Mouse (Mus musculus) G1E-ER4 (cell line): ENCODE results near the gene Erf. TPM values are rescaled to one million over a fixed set of nuclear protein-coding genes. Genes with fewer than 3 reads are reported as not detected.

Experiments
- GATA1 ChIP-seq: IDR thresholded peaks from one replicate; pipeline ENCODE4 v1.8.0; 2012; ENCODE audit warnings: low read length, inconsistent platforms
- polyA plus RNA-seq: library from polyadenylated mRNA; stranded (reverse); fragments of >175 nt; gene quantifications from 2 replicates; pipeline ENCODE4 v1.2.3, GENCODE M21; 2012

Gene Erf
- polyA plus RNA-seq, 1 experiment: 176 TPM

GRCm38 (mm10) chr7:25251822-25252221, 1.3 kb upstream of the Erf start:
- no peak for TF ChIP-seq GATA1

- no peak for TF ChIP-seq GATA1
Measured at GRCm38 (mm10) chr7:25251071-25251791, 670 bp upstream of the Erf start.

- TF ChIP-seq GATA1: no peak
Measured at GRCm38 (mm10) chr7:25249314-25250140, 1.0 kb downstream of the Erf start.

- TF ChIP-seq GATA1: no peak
Measured at GRCm38 (mm10) chr7:25248846-25249313, 1.7 kb downstream of the Erf start.

GRCm38 (mm10) chr7:25248018-25248647, 2.4 kb downstream of the Erf start:
- TF ChIP-seq GATA1: no peak

DNA sequence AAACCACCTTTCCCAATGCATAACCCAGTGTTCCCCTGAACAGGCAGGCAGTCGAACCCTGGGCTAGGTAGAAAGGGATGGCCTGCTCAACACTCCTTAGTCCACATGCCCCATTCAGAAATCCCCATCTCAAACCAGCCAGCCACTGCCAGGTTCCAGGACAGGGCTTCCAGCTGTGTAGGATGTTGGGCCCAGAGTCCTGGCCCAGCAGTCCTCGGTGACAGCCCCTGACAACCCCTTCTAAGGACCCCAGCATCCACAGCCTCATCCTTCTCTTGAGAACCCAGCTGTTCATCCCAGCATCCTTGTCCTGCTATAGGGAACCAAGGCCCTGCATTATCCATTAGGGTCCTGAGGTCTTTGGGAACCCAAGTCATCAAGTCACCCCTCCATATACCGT, 3.1 kb downstream of the Erf start:
- TF ChIP-seq GATA1: no peak

DNA sequence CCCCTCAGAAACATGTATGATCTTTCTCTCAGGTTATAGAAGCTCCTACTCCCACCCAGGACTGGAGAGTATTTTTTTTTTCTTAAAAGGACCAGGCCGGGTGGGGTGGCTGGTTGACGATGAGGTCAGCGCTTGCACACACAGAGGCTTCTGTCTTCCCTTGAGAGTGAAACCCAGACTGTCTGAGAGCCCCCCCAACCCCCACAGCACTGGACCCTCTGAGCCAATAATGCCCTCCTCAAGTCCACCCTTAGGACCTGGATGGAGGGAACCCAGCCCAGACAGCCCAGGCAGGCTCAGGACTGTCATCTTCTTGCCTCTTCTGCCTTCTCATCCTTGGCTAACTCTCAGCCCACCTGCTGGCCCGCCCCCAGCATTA, 3.8 kb downstream of the Erf start:
- no peak for TF ChIP-seq GATA1

- no peak for TF ChIP-seq GATA1
Measured at GRCm38 (mm10) chr7:25246079-25246758, 4.3 kb downstream of the Erf start.

GRCm38 (mm10) chr7:25244562-25245369, 5.8 kb downstream of the Erf start:
- TF ChIP-seq GATA1: no peak

DNA sequence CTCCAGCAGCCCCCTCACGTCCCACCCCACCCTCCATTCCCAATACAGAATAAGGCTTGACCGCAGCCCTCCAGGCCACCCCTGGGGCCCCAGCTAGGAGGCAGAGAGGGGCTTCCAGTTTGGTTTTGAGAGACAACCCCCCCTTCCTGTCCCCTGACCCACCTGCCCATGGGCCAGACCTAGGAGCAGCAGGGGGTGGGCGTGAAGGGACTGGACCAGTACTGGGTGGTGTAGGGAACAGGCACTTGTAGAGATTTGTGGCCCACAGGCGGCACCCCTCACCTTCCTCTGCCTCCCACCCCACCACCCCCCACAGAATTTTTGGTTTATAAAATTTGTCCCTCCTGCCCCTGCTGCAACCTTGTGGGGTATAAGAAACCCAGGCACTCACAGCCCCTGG, 7.2 kb downstream of the Erf start:
- no peak for TF ChIP-seq GATA1

DNA sequence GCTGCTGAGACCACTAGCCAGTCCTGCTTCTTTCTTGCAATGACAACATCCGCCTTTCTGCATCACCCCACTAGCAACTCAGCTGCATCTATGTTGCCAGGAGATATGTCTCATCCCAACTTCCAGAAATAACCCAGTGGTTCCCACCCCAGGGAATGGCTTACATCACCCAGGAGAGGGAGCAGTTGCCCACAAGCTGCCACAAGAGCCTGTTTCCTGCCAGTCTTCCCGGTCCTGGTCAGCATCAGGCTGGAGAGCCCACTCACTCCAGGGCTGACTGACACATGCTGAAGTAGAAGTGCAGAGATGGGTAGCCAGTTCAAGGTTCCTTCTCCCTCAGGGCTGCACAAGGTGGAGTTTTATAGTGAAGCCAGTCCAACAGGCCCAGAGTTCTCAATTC, 9.5 kb downstream of the Erf start:
- no peak for TF ChIP-seq GATA1

DNA sequence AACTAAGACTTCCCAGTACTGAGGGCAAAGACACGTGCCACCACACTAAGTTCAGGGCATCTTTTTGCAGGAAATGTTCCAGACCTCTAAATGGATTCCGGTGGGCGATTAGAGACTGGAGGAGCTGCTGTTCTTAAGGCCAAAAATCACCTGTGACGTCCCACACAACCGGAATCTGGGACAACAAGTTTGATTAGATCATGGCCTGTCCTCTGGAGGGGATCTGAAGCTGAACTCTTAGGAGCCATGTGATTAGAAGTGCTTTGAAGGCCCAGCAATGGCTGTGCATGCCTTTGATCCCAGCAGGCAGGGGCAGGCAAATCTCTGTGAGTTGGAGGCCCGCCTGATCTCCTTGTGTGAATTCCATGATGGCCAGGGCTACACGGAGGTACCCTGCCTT, 9.9 kb downstream of the Erf start:
- no peak for TF ChIP-seq GATA1

GRCm38 (mm10) chr7:25238829-25239623, 11.5 kb downstream of the Erf start:
- TF ChIP-seq GATA1: no peak
